10 mouse cellular contexts compared by ENCODE assay signal in genomic region chr16:18587847-18588737, GRCm38 (mm10). TPM values are rescaled to one million over a fixed set of nuclear protein-coding genes. Genes with fewer than 3 reads are reported as not detected.
DNase-seq lines count a peak whose midpoint lies in the region; ATAC-seq lines count a peak whose summit lies in the region.
"Had no signal": no experiment of that assay in that cellular context is flagged by ENCODE, and none has a peak within 500 bp of the region (broad histone marks: within the 10 kb centered on the region; RNA-seq: fewer than 3 reads in every experiment).

No protein-coding gene starts in this region.

- H3K4me2 ChIP-seq in kidney, embryonic 14.5 days (replicated peaks; ENCODE audit: low read depth, low read length), result peak overlapping the region; percentile 33
- H3K4me2 ChIP-seq in hindbrain, embryonic 16.5 days (ENCODE audit: low read length), result peak overlapping the region; percentile 27
- peak overlapping the region; percentile 37 for H3K4me2 ChIP-seq in neural tube, embryonic 11.5 days (ENCODE audit: low read depth)

- intact Hi-C loops in left cerebral cortex, postnatal 36 days (cut with DNase I), result no loop called here

- no peak overlapping the region for H3K9ac ChIP-seq in kidney, embryonic 14.5 days (ENCODE audit: low read depth, low read length)
- H3K9ac ChIP-seq in hindbrain, embryonic 16.5 days (ENCODE audit: low read depth, low read length), result no peak overlapping the region
- H3K9ac ChIP-seq in neural tube, embryonic 11.5 days (ENCODE audit: low read length), result no peak overlapping the region

- no peaks in the 10 kb centered on the region for H3K9me3 ChIP-seq in kidney, embryonic 14.5 days (ENCODE audit: control insufficient read depth, low read length)
- H3K9me3 ChIP-seq in embryonic facial prominence, embryonic 10.5 days, result no peaks in the 10 kb centered on the region
- H3K9me3 ChIP-seq in hindbrain, embryonic 16.5 days (ENCODE audit: control insufficient read depth, low read length), result no peaks in the 10 kb centered on the region
- H3K9me3 ChIP-seq in neural tube, embryonic 11.5 days (ENCODE audit: control insufficient read depth, low read length), result no peaks in the 10 kb centered on the region

- ATAC-seq in kidney, embryonic 14.5 days (ENCODE audit: low FRiP score, low TSS enrichment), result peak; percentile 32; the same call in 1 of the 2 replicates
- ATAC-seq in hindbrain, embryonic 16.5 days, result 0 out of 2 replicates have a peak, but pooled peaks have one; percentile 15
- no peak for ATAC-seq in neural tube, embryonic 11.5 days (ENCODE audit: insufficient read depth, low FRiP score, low TSS enrichment)

- H3K27ac ChIP-seq in kidney, embryonic 14.5 days (ENCODE audit: low read depth, low read length), result no peak overlapping the region
- peak overlapping the region; percentile 37; the same call in 1 of the 2 replicates for H3K27ac ChIP-seq in embryonic facial prominence, embryonic 10.5 days (replicated peaks)
- H3K27ac ChIP-seq in hindbrain, embryonic 16.5 days (ENCODE audit: low read depth, low read length), result no peak overlapping the region
- no peak overlapping the region for H3K27ac ChIP-seq in neural tube, embryonic 11.5 days (ENCODE audit: low read depth, low read length)

- peaks cover 95% of the 10 kb centered on the region for H3K27me3 ChIP-seq in kidney, embryonic 14.5 days (ENCODE audit: control insufficient read depth, insufficient read depth, low read length)
- H3K27me3 ChIP-seq in embryonic facial prominence, embryonic 10.5 days (replicated peaks; ENCODE audit: low read depth, poor library complexity, severe bottlenecking), result peaks cover 99% of the 10 kb centered on the region
- H3K27me3 ChIP-seq in hindbrain, embryonic 16.5 days (replicated peaks; ENCODE audit: control insufficient read depth, insufficient read depth, low read length), result peaks cover 82% of the 10 kb centered on the region
- H3K27me3 ChIP-seq in neural tube, embryonic 11.5 days (ENCODE audit: control insufficient read depth, insufficient read depth, low read length), result peaks cover 96% of the 10 kb centered on the region

- H3K4me3 ChIP-seq in kidney, embryonic 14.5 days (ENCODE audit: low read length), result peak overlapping the region; percentile 22
- H3K4me3 ChIP-seq in embryonic facial prominence, embryonic 10.5 days, result peak overlapping the region; percentile 61
- peak overlapping the region; percentile 23 for H3K4me3 ChIP-seq in hindbrain, embryonic 16.5 days (ENCODE audit: low read length)
- peak overlapping the region; percentile 28 for H3K4me3 ChIP-seq in neural tube, embryonic 11.5 days (ENCODE audit: low read depth, low read length)

- under 1% methylated on average over 57 of the region's 57 CpGs for WGBS in kidney, embryonic 14.5 days
- WGBS in embryonic facial prominence, embryonic 10.5 days, result under 1% methylated on average over 57 of the region's 57 CpGs
- WGBS in hindbrain, embryonic 16.5 days, result 2% methylated on average over 56 of the region's 57 CpGs
- under 1% methylated on average over 57 of the region's 57 CpGs for WGBS in neural tube, embryonic 11.5 days

- no peaks in the 10 kb centered on the region for H3K36me3 ChIP-seq in kidney, embryonic 14.5 days (ENCODE audit: control insufficient read depth, insufficient read depth, low read length)
- no peaks in the 10 kb centered on the region for H3K36me3 ChIP-seq in embryonic facial prominence, embryonic 10.5 days (replicated peaks)
- no peaks in the 10 kb centered on the region for H3K36me3 ChIP-seq in hindbrain, embryonic 16.5 days (ENCODE audit: control insufficient read depth, insufficient read depth, low read length)
- no peaks in the 10 kb centered on the region for H3K36me3 ChIP-seq in neural tube, embryonic 11.5 days (ENCODE audit: control insufficient read depth, insufficient read depth, low read length)

- no peak for DNase-seq in kidney, postnatal 10 days
- DNase-seq in embryonic facial prominence, embryonic 10.5 days (ENCODE audit: low spot score), result peak; percentile 64
- DNase-seq in neural tube, embryonic 11.5 days (ENCODE audit: low spot score), result peak; percentile 63
- no peak for DNase-seq in left cerebral cortex, postnatal 36 days (ENCODE audit: low spot score in 2 of 2)
- DNase-seq in B cell, adult 2 months, result no peak
- no peak for DNase-seq in adrenal gland, adult 18-20 months (ENCODE audit: low spot score in 2 of 2)
- DNase-seq: cerebellum, adult 9-10 months; kidney, postnatal 14 days had no signal

- H3K4me1 ChIP-seq in kidney, embryonic 14.5 days (ENCODE audit: control insufficient read depth, insufficient read depth, low read length), result peaks cover 20% of the 10 kb centered on the region
- peaks cover 66% of the 10 kb centered on the region for H3K4me1 ChIP-seq in embryonic facial prominence, embryonic 10.5 days
- H3K4me1 ChIP-seq in hindbrain, embryonic 16.5 days (ENCODE audit: control insufficient read depth, insufficient read depth, low read depth, low read length), result peaks cover 26% of the 10 kb centered on the region
- H3K4me1 ChIP-seq in neural tube, embryonic 11.5 days (ENCODE audit: control insufficient read depth, insufficient read depth, low read length), result peaks cover 15% of the 10 kb centered on the region

RNA-seq across cellular contexts. Expression of gene Tbx1, which starts 2.4 kb away (rescaled TPM):
- polyA plus RNA-seq in kidney, embryonic 14.5 days (2014; fragmentation: Nextera tagmentation; extraction: Ambion mirVana), result 0.61 and 0.63 TPM in 2 replicates
- 8.1 and 9.5 TPM in 2 replicates for polyA plus RNA-seq in embryonic facial prominence, embryonic 10.5 days (2016; fragmentation: Nextera tagmentation; extraction: Ambion mirVana)
- polyA plus RNA-seq in hindbrain, embryonic 16.5 days (2015; fragmentation: Nextera tagmentation; extraction: Ambion mirVana), result 0.89 and 0.90 TPM in 2 replicates
- 3.8 and 5.3 TPM in 2 replicates for polyA plus RNA-seq in neural tube, embryonic 11.5 days (2014; fragmentation: Nextera tagmentation; extraction: Ambion mirVana)
- 1 to 10 TPM in 1 of 2 experiments, under 1 TPM in 1; 0.94 to 1.4 TPM for total RNA-seq in left cerebral cortex, postnatal 36 days (2021)
- under 1 TPM in 1 of 2 experiments, not detected in 1; 0.22 TPM for total RNA-seq in adrenal gland, adult 18-20 months (2021)

RNA-seq across cellular contexts. Expression of gene Gp1bb, which starts 34.1 kb away (rescaled TPM):
- polyA plus RNA-seq in kidney, embryonic 14.5 days (2014; fragmentation: Nextera tagmentation; extraction: Ambion mirVana), result 1.1 and 1.6 TPM in 2 replicates
- polyA plus RNA-seq in embryonic facial prominence, embryonic 10.5 days (2016; fragmentation: Nextera tagmentation; extraction: Ambion mirVana), result 2.6 and 3.5 TPM in 2 replicates
- polyA plus RNA-seq in hindbrain, embryonic 16.5 days (2015; fragmentation: Nextera tagmentation; extraction: Ambion mirVana), result 9.6 and 9.7 TPM in 2 replicates
- polyA plus RNA-seq in neural tube, embryonic 11.5 days (2014; fragmentation: Nextera tagmentation; extraction: Ambion mirVana), result 9.5 and 11.4 TPM in 2 replicates
- total RNA-seq in left cerebral cortex, postnatal 36 days (2021), result 1 to 10 TPM; 1.1 to 1.6 TPM
- total RNA-seq in adrenal gland, adult 18-20 months (2021), result not detected

RNA-seq across cellular contexts. Expression of gene Gm49601, which starts 38.1 kb away (rescaled TPM):
- polyA plus RNA-seq in kidney, embryonic 14.5 days (2014; fragmentation: Nextera tagmentation; extraction: Ambion mirVana), result 1.2 and 1.7 TPM in 2 replicates
- polyA plus RNA-seq in embryonic facial prominence, embryonic 10.5 days (2016; fragmentation: Nextera tagmentation; extraction: Ambion mirVana), result 3.2 and 3.6 TPM in 2 replicates
- polyA plus RNA-seq in hindbrain, embryonic 16.5 days (2015; fragmentation: Nextera tagmentation; extraction: Ambion mirVana), result 18.7 and 22.6 TPM in 2 replicates
- 3.6 and 3.8 TPM in 2 replicates for polyA plus RNA-seq in neural tube, embryonic 11.5 days (2014; fragmentation: Nextera tagmentation; extraction: Ambion mirVana)
- total RNA-seq in left cerebral cortex, postnatal 36 days (2021), result 100 to 1,000 TPM; 255 to 281 TPM
- total RNA-seq in adrenal gland, adult 18-20 months (2021), result 1 to 10 TPM; 1.4 to 5.1 TPM

RNA-seq across cellular contexts. Expression of gene Sept5, which starts 41.7 kb away (rescaled TPM):
- 12.2 and 14.2 TPM in 2 replicates for polyA plus RNA-seq in kidney, embryonic 14.5 days (2014; fragmentation: Nextera tagmentation; extraction: Ambion mirVana)
- polyA plus RNA-seq in embryonic facial prominence, embryonic 10.5 days (2016; fragmentation: Nextera tagmentation; extraction: Ambion mirVana), result 30.2 and 32.2 TPM in 2 replicates
- 230 and 249 TPM in 2 replicates for polyA plus RNA-seq in hindbrain, embryonic 16.5 days (2015; fragmentation: Nextera tagmentation; extraction: Ambion mirVana)
- 68.6 and 79.8 TPM in 2 replicates for polyA plus RNA-seq in neural tube, embryonic 11.5 days (2014; fragmentation: Nextera tagmentation; extraction: Ambion mirVana)
- total RNA-seq in left cerebral cortex, postnatal 36 days (2021), result 100 to 1,000 TPM; 834 to 992 TPM
- total RNA-seq in adrenal gland, adult 18-20 months (2021), result 10 to 100 TPM in 1 of 2 experiments, 1 to 10 TPM in 1; 7.9 to 10.7 TPM

Comparison
In these comparisons a context has a peak if more than half of its experiments do, and no peak if none do; other contexts are left out.
1. DNase-seq: peak in embryonic facial prominence, embryonic 10.5 days (single experiment) and neural tube, embryonic 11.5 days (single experiment); none in kidney, postnatal 10 days (single experiment), left cerebral cortex, postnatal 36 days (0 of 2), B cell, adult 2 months (0 of 2) and adrenal gland, adult 18-20 months (0 of 2).
2. Peak in every context shown above with its lines, with median percentiles within 50 percentile points of each other: H3K4me2 ChIP-seq and H3K4me3 ChIP-seq.